19 mouse cellular contexts compared by ENCODE assay signal in the genomic region with DNA sequence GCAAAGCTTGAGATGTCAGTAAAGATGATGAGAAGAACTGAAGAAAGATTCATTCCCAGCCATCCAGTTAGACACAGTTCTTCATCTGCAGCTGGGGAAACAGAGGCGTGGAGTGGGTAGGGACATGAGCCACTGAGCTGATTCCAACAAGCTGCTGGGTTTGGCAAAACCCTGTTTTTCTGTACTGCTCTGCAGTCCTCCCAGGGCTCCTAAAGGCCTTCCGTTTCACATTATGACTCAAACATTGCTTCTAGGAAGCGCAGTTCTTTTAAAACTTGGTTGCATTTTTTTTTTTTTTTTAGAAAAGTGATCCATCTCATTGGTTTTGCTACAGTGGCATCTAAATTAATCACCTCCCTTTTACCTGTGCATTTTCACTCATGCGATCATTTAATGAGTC. TPM values are rescaled to one million over a fixed set of nuclear protein-coding genes. Genes with fewer than 3 reads are reported as not detected.
DNase-seq lines count a peak whose midpoint lies in the region; ATAC-seq and TF ChIP-seq lines count a peak whose summit lies in the region.
"Had no signal": no experiment of that assay in that cellular context is flagged by ENCODE, and none has a peak within 500 bp of the region (broad histone marks: within the 10 kb centered on the region; RNA-seq: fewer than 3 reads in every experiment).

No protein-coding gene starts in this region.

- 0 out of 2 replicates have a peak overlapping the region, but pooled peaks have one; percentile 2 for H3K4me2 ChIP-seq in limb, embryonic 14.5 days (replicated peaks; ENCODE audit: low read depth, low read length, severe bottlenecking)
- 0 out of 2 replicates have a peak overlapping the region, but pooled peaks have one; percentile 54 for H3K4me2 ChIP-seq in CH12.LX (ENCODE audit: insufficient read depth, low read depth, poor library complexity, severe bottlenecking)
- H3K4me2 ChIP-seq: limb, embryonic 12.5 days had no signal

- H3K36me3 ChIP-seq in limb, embryonic 14.5 days (ENCODE audit: control insufficient read depth, insufficient read depth, low read length), result peaks cover 5% of the 10 kb centered on the region; the same call in 1 of the 2 replicates
- no peaks in the 10 kb centered on the region for H3K36me3 ChIP-seq in limb, embryonic 10.5 days
- peaks cover 6 to 20% of the 10 kb centered on the region in 2 experiments for H3K36me3 ChIP-seq in CH12.LX (replicated peaks in 1 of 2; ENCODE audit: control insufficient read depth in 1 of 2, insufficient read depth in 1 of 2, low read length in 1 of 2)
- H3K36me3 ChIP-seq: limb, embryonic 12.5 days had no signal

- in situ Hi-C loops in CH12.LX (cut with MboI; ENCODE audit: low pct_ligation_motif_present, low pct_unique_long_range_greater_than_20kb, low sequenced_read_pairs), result loop anchor here (25.0 kb wide), 3 partner anchors 374 to 974 kb away; no protein-coding TSS in a partner anchor

- no peak overlapping the region for H3K4me3 ChIP-seq in limb, embryonic 14.5 days (replicated peaks; ENCODE audit: low read length)
- H3K4me3 ChIP-seq in limb, embryonic 10.5 days, result no peak overlapping the region
- H3K4me3 ChIP-seq in CH12.LX (replicated peaks in 1 of 3; ENCODE audit: low read depth in 2 of 3, low read length in 2 of 3, poor library complexity in 1 of 3), result no peak overlapping the region
- H3K4me3 ChIP-seq: left cerebral cortex, adult 2 months; limb, embryonic 12.5 days had no signal

- dilution Hi-C loops in CH12.LX (cut with MboI; ENCODE audit: extremely low pct_ligation_motif_present, extremely low pct_unique_long_range_greater_than_20kb, low sequenced_read_pairs), result no loop called here

- TF ChIP-seq POLR2A in limb, embryonic 14.5 days (IDR thresholded peaks at IDR 0.05; ENCODE audit: borderline replicate concordance, extremely low read depth, insufficient read depth, insufficient read length), result no peak
- no peak for TF ChIP-seq POLR2A in CH12.LX (IDR thresholded peaks at IDR 0.05; ENCODE audit: low read depth, low read length)

- no peak for DNase-seq in limb, embryonic 14.5 days (ENCODE audit: low spot score)
- no peak for DNase-seq in limb, embryonic 10.5 days (ENCODE audit: low spot score)
- no peak for DNase-seq in CH12.LX (ENCODE audit: extremely low read depth)
- peak; percentile 39 for DNase-seq in brain, adult 2 months (ENCODE audit: low read depth, low spot score)
- DNase-seq in induced T-regulatory cell, adult 2 months (ENCODE audit: low read depth), result peak; percentile 77
- no peak for DNase-seq in spleen, postnatal 4 days (ENCODE audit: low spot score in 2 of 2)
- DNase-seq in testis, postnatal 10 days (ENCODE audit: low spot score), result no peak
- DNase-seq: adrenal gland, adult 2 months; cerebellum, postnatal 10 days; forebrain, postnatal 0 days; gastrocnemius, postnatal 14 days; lung, postnatal 4 days; midbrain, embryonic 14.5 days; right cerebral cortex, postnatal 14 days had no signal

- no peak for TF ChIP-seq RAD21 in CH12.LX (IDR thresholded peaks at IDR 0.05; ENCODE audit: low read depth, low read length)

- ATAC-seq in limb, embryonic 14.5 days (ENCODE audit: low FRiP score, low read depth), result no peak
- no peak for ATAC-seq in megakaryocyte progenitor cell, adult 5-6 weeks (replicated peaks; ENCODE audit: poor library complexity)
- ATAC-seq: forebrain, postnatal 0 days; hindbrain, postnatal 0 days had no signal

- H3K27me3 ChIP-seq in limb, embryonic 14.5 days (ENCODE audit: control insufficient read depth, insufficient read depth, low read length), result peaks cover 15% of the 10 kb centered on the region
- H3K27me3 ChIP-seq in limb, embryonic 10.5 days (ENCODE audit: low read depth, poor library complexity, severe bottlenecking), result peaks cover 32% of the 10 kb centered on the region
- H3K27me3 ChIP-seq in CH12.LX (replicated peaks), result no peaks in the 10 kb centered on the region

- WGBS in limb, embryonic 14.5 days, result 67% methylated on average over 4 of the region's 4 CpGs
- 94% methylated on average over 4 of the region's 4 CpGs for WGBS in limb, embryonic 10.5 days

- no peak for TF ChIP-seq CTCF in CH12.LX (conservative IDR thresholded peaks at IDR 0.05 in 1 of 2, IDR thresholded peaks at IDR 0.05 in 1 of 2; ENCODE audit: low read depth in 2 of 2, low read length in 2 of 2)

- H3K79me2 ChIP-seq in CH12.LX (replicated peaks; ENCODE audit: control insufficient read depth, extremely low read depth, insufficient read depth, poor library complexity, severe bottlenecking), result peaks cover 12% of the 10 kb centered on the region

- no peak overlapping the region for H3K9ac ChIP-seq in limb, embryonic 14.5 days (ENCODE audit: low read depth, low read length, severe bottlenecking)
- H3K9ac ChIP-seq in CH12.LX (ENCODE audit: insufficient read depth, low read depth), result 0 out of 2 replicates have a peak overlapping the region, but pooled peaks have one; percentile 13
- H3K9ac ChIP-seq: forebrain, postnatal 0 days; limb, embryonic 12.5 days had no signal

- no peaks in the 10 kb centered on the region for H3K9me3 ChIP-seq in limb, embryonic 14.5 days (ENCODE audit: control insufficient read depth, low read length)
- H3K9me3 ChIP-seq in limb, embryonic 10.5 days (replicated peaks), result no peaks in the 10 kb centered on the region
- H3K9me3 ChIP-seq in CH12.LX (replicated peaks; ENCODE audit: low read length), result no peaks in the 10 kb centered on the region
- H3K9me3 ChIP-seq: limb, embryonic 12.5 days had no signal

- H3K27ac ChIP-seq in limb, embryonic 14.5 days (replicated peaks; ENCODE audit: low read depth, low read length), result no peak overlapping the region
- no peak overlapping the region for H3K27ac ChIP-seq in limb, embryonic 10.5 days
- H3K27ac ChIP-seq in CH12.LX (ENCODE audit: insufficient read depth, low read depth), result no peak overlapping the region
- H3K27ac ChIP-seq: hindbrain, postnatal 0 days; kidney, postnatal 0 days; left cerebral cortex, adult 2 months; limb, embryonic 12.5 days had no signal

- H3K4me1 ChIP-seq in limb, embryonic 14.5 days (ENCODE audit: control insufficient read depth, insufficient read depth, low read length), result peaks cover 22% of the 10 kb centered on the region
- peaks cover 19% of the 10 kb centered on the region for H3K4me1 ChIP-seq in limb, embryonic 10.5 days
- H3K4me1 ChIP-seq in CH12.LX (ENCODE audit: control insufficient read depth in 1 of 2, insufficient read depth in 2 of 2), result peaks cover 15 to 51% of the 10 kb centered on the region in 2 experiments; a peak in 3 of 4 replicates

- TF ChIP-seq EP300 in CH12.LX (IDR thresholded peaks at IDR 0.05; ENCODE audit: low read length), result peak; percentile 44

TF ChIP-seq in CH12.LX, 34 proteins besides CTCF, POLR2A, EP300 and RAD21 (continues in another document):
- no peak for TF ChIP-seq NRF1 (IDR thresholded peaks at IDR 0.05; ENCODE audit: low read depth, low read length)
- no peak for TF ChIP-seq ZMIZ1 (IDR thresholded peaks at IDR 0.05; ENCODE audit: low read depth, low read length)
- TF ChIP-seq NELFE (IDR thresholded peaks at IDR 0.05; ENCODE audit: low read depth, low read length), result no peak
- no peak for TF ChIP-seq CHD1 (IDR thresholded peaks at IDR 0.05; ENCODE audit: low read depth, low read length)
- no peak for TF ChIP-seq PAX5 (IDR thresholded peaks at IDR 0.05; ENCODE audit: low read length)
- TF ChIP-seq BHLHE40 (IDR thresholded peaks at IDR 0.05; ENCODE audit: low read depth, low read length), result no peak
- peak; percentile 93 for TF ChIP-seq ZNF384 (IDR thresholded peaks at IDR 0.05; ENCODE audit: low read depth, low read length)
- TF ChIP-seq GABPA (IDR thresholded peaks at IDR 0.05; ENCODE audit: insufficient replicate concordance, low read depth, low read length), result no peak
- no peak for TF ChIP-seq MAX (IDR thresholded peaks at IDR 0.05; ENCODE audit: low read length)
- TF ChIP-seq MEF2A (IDR thresholded peaks at IDR 0.05; ENCODE audit: borderline replicate concordance, low read depth, low read length), result no peak
- TF ChIP-seq MXI1 (IDR thresholded peaks at IDR 0.05; ENCODE audit: low read depth, low read length), result no peak
- TF ChIP-seq HCFC1 (IDR thresholded peaks at IDR 0.05; ENCODE audit: low read depth, low read length), result no peak
- no peak for TF ChIP-seq MYC (IDR thresholded peaks at IDR 0.05; ENCODE audit: low read depth, low read length)
- TF ChIP-seq UBTF (IDR thresholded peaks at IDR 0.05; ENCODE audit: low read depth, low read length), result no peak
- no peak for TF ChIP-seq RCOR1 (conservative IDR thresholded peaks at IDR 0.05; ENCODE audit: low read depth, low read length)
- TF ChIP-seq JUN (IDR thresholded peaks at IDR 0.05; ENCODE audit: insufficient read depth, low read depth, low read length), result peak; percentile 37; the same call in 1 of the 2 replicates
- no peak for TF ChIP-seq TCF12 (IDR thresholded peaks at IDR 0.05; ENCODE audit: low read depth, low read length)
- no peak for TF ChIP-seq MAFK (IDR thresholded peaks at IDR 0.05; ENCODE audit: insufficient replicate concordance, low read length)
- no peak for TF ChIP-seq MAZ (IDR thresholded peaks at IDR 0.05; ENCODE audit: low read depth, low read length)
- TF ChIP-seq JUND (conservative IDR thresholded peaks at IDR 0.05; ENCODE audit: low read depth, low read length), result peak; percentile 74
- TF ChIP-seq KAT2A (IDR thresholded peaks at IDR 0.05; ENCODE audit: insufficient replicate concordance, low read length), result no peak
- TF ChIP-seq TBP (conservative IDR thresholded peaks at IDR 0.05; ENCODE audit: low read depth, low read length), result no peak

RNA-seq across cellular contexts. Expression of a gene that starts 5.4 kb away (rescaled TPM):
- polyA plus RNA-seq in limb, embryonic 14.5 days (2012; rRNA removed), result 3.4 and 5.2 TPM in 2 replicates
- 4.7 and 4.9 TPM in 2 replicates for polyA plus RNA-seq in limb, embryonic 14.5 days (2014; fragmentation: Nextera tagmentation; extraction: Ambion mirVana)
- 0.84 and 1.4 TPM in 2 replicates for polyA plus RNA-seq in limb, embryonic 10.5 days (2016; fragmentation: Nextera tagmentation; extraction: Ambion mirVana)
- 4.2 and 6.5 TPM in 2 replicates for total RNA-seq in CH12.LX (2012; rRNA removed)
- total RNA-seq in CH12.LX (2014; rRNA removed), result 4.7 and 5.5 TPM in 2 replicates
- polyA plus RNA-seq in CH12.LX (2012; ENCODE audit: insufficient read length, low read depth), result 3.1 and 4.4 TPM in 2 replicates
- 11.4 and 11.6 TPM in 2 replicates for total RNA-seq in megakaryocyte progenitor cell, adult 5-6 weeks (2015)
- 6.0 and 8.4 TPM in 2 replicates for total RNA-seq in megakaryocyte progenitor cell, adult 5-6 weeks (2017)

RNA-seq across cellular contexts. Expression of a gene that starts 53.2 kb away (rescaled TPM):
- 11.6 and 19.0 TPM in 2 replicates for polyA plus RNA-seq in limb, embryonic 14.5 days (2012; rRNA removed)
- polyA plus RNA-seq in limb, embryonic 14.5 days (2014; fragmentation: Nextera tagmentation; extraction: Ambion mirVana), result 38.4 and 43.0 TPM in 2 replicates
- 35.4 and 37.2 TPM in 2 replicates for polyA plus RNA-seq in limb, embryonic 10.5 days (2016; fragmentation: Nextera tagmentation; extraction: Ambion mirVana)
- total RNA-seq in CH12.LX (2012; rRNA removed) (24.5 and 24.6 TPM in 2 replicates), CH12.LX (2014; rRNA removed) (53.6 and 59.4 TPM in 2 replicates)
- 34.8 and 55.7 TPM in 2 replicates for polyA plus RNA-seq in CH12.LX (2012; ENCODE audit: insufficient read length, low read depth)
- 29.4 and 38.4 TPM in 2 replicates for total RNA-seq in megakaryocyte progenitor cell, adult 5-6 weeks (2015)
- 43.1 and 54.2 TPM in 2 replicates for total RNA-seq in megakaryocyte progenitor cell, adult 5-6 weeks (2017)

Comparison
In these comparisons a context has a peak if more than half of its experiments do, and no peak if none do; other contexts are left out.
1. DNase-seq: peak in brain, adult 2 months (single experiment) and induced T-regulatory cell, adult 2 months (single experiment); none in limb, embryonic 14.5 days (single experiment), limb, embryonic 10.5 days (single experiment), CH12.LX (single experiment), spleen, postnatal 4 days (0 of 2) and testis, postnatal 10 days (single experiment).